Mouse (Mus musculus): ENCODE measurements around the gene Commd9. TPM values are rescaled to one million over a fixed set of nuclear protein-coding genes. Genes with fewer than 3 reads are reported as not detected.

Commd9 gene
- total RNA-seq, 2 experiments from 2014 or later = 47.8 to 48.1 TPM

- intact Hi-C loops (cut with DNase I) = loop anchor here (10.0 kb wide), 2 partner anchors 196 to 286 kb away; no protein-coding TSS in a partner anchor
- DNase-seq = no peak
These were observed 22.7 kb downstream of the Commd9 start for GRCm38 (mm10) chr2:101908773-101909172.

DNA sequence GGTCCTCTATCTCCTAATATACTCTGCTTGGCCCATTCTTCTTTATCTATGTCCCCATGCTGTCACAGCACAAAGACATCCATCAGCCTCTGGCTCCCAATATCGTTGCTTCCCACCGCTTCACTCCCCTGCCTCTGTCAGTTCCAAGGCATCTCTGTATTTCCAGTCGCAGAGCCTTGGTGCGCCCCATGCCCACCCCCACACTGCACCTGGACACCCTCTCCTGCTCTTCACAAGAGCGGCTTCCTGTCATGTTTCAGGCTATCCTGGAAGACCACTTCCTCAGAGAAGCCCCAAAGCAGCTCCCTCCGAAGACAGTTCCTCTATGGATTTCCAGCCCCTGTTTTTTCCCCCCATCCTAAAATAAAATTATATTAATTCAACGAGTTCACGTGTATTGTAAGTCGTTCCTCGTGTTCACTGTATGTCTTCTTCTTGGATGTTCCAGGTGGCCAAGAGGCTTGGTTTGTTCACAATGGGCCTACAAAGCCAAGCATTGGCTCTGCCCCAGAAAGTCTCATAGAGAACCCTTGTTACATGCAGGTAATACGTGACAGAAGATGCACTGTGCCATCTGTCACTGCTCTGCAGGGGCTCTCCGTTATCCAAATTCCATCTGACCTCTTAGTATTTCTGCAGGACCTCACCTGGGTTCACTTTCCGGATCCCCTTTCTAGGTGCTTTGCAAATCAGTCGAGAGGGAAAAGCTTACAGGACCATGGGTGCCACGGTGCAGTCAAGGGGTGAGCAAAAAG lies 23.5 kb downstream of the Commd9 start:
- DNase-seq = no peak
- intact Hi-C loops (cut with DNase I) = loop anchor here (10.0 kb wide), 2 partner anchors 195 to 285 kb away; no protein-coding TSS in a partner anchor

DNA sequence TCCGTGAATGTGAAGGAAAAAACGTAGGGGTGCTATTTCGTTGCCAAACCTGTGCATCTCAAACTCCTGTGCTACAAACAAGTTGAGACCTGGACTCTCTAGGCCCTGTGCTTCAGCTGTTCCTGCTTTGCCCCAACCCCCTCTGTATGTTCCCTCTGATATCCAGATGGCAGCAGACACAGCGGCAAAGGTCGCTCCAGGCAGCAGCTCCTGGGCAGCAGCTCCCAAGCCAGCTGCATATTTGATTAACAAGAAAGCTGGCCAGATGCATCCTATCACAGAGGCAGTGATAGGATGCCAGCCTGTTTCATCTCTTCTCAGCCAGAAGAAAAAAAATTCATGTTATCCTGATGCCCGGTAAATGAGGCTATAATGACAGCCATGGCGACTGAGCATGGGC lies 32.5 kb downstream of the Commd9 start:
- DNase-seq = no peak
- intact Hi-C loops (cut with DNase I) = no loop called here

DNA sequence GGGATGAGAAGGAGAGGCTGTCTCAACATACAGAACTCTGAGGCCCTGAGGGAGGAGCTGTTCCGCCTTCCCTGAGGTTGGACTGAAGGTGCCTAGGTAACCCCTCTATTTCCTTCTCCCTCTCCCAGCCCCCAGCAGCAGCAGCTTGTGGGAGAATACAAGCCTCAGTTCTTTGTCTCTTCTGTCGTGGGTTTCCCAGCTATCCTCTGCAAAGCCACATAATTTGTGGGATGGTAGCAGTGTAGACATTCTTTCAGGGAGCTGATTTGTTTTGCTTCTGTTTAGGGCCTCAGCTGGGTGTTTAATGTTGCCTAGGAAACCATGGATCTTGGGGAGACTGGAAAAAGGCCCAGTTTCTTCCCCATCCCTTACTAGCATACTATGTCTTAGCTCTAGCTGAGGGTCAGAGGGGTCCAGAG lies 34.1 kb downstream of the Commd9 start:
- no peak for DNase-seq
- intact Hi-C loops (cut with DNase I) = no loop called here

- no peak for DNase-seq
- intact Hi-C loops (cut with DNase I) = no loop called here
These were observed 36.3 kb downstream of the Commd9 start for GRCm38 (mm10) chr2:101922302-101922701.

DNA sequence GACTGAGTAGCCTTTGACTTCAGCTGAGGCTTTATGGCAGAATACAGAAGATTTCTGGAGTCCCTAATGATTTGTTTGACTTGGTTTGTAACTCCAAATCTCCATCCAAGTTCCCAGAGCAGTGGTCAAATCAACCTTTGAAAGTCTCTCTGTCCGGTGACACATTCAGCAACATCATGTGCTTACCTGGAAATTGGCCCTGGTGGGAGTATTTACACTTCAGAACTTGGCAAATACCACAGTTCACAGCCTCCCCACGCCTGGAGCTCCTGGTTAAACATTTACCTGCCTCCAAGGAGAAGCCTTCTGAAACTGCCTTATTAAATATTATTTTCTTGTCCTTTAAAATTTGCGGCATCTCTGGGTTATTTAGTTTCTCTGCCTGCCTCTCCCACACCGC lies 37.1 kb downstream of the Commd9 start:
- intact Hi-C loops (cut with DNase I) = no loop called here

GRCm38 (mm10) chr2:101925183-101925582 lies 39.1 kb downstream of the Commd9 start:
- DNase-seq = no peak
- intact Hi-C loops (cut with DNase I) = no loop called here

More for the DNA sequence above, 37.1 kb downstream of the Commd9 start:
- DNase-seq = no peak

DNA sequence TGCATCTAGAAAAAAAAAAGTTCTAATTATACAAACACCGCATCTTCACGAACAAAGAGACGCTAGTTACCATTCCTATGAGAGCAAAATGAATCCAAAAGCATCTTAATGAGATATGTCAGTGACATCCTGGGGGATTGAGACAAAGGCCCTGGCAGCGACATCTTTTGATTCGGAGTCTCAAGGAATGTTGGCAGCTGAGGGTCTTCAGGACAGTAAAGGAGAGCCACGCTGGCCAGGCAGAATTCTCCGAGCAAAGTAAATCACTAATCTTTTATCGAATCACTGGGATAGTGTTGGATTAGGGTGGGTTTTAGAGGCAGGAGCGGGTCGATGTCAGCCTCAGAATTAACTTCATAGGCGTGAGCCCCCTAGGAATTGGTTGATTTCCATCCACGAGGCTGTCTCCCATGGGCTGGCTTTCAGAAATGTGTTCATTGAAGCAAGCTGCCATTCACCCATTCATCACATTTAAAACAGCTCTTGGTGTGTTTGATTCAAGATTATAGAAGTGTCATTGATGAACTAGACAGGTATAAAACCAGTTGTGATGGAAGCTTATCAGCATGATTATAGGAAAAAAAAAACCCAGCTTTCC lies 39.6 kb downstream of the Commd9 start:
- no peak for DNase-seq
- intact Hi-C loops (cut with DNase I) = no loop called here

- intact Hi-C loops (cut with DNase I) = no loop called here
- DNase-seq = no peak
These were observed 46.3 kb downstream of the Commd9 start for GRCm38 (mm10) chr2:101932169-101932936.

DNA sequence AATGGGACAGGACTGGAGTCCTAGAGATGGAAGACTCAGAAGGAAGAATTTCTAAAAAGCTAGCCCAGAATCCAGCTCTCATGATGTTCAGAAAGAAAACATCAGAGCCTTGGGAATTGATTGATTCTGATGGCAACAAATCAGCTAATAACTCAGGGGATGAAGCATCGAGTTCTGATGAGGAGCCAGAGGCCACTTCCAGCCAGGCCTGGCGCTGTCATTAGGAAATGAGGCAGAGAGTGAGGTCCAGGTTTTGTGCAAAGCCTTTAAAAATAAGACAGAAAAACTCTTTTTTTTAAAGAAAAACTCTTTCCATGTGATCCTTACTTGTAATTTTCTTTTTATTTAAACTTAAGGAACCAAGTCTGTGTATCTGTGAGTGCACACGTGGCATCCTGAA lies 47.3 kb downstream of the Commd9 start:
- intact Hi-C loops (cut with DNase I) = no loop called here
- DNase-seq = no peak

DNA sequence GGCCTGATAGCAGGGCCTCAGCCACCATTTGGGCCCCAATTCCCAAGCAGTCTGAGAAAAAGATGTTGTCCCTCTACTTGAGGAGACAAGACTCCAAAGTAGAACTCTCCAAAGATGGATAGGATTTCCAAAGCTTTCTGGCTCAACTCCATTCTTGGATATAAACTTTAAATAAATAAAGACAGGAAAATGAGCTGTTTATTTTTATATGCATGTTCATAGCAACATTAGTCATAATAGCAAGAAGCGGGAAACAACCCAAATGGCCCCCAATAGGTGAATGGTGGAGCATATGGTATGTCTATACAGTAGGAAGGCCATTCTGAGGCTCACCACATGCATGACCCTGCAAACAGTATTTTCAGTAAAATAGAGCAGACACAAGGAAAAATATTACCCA lies 49.0 kb downstream of the Commd9 start:
- intact Hi-C loops (cut with DNase I) = no loop called here
- no peak for DNase-seq

DNA sequence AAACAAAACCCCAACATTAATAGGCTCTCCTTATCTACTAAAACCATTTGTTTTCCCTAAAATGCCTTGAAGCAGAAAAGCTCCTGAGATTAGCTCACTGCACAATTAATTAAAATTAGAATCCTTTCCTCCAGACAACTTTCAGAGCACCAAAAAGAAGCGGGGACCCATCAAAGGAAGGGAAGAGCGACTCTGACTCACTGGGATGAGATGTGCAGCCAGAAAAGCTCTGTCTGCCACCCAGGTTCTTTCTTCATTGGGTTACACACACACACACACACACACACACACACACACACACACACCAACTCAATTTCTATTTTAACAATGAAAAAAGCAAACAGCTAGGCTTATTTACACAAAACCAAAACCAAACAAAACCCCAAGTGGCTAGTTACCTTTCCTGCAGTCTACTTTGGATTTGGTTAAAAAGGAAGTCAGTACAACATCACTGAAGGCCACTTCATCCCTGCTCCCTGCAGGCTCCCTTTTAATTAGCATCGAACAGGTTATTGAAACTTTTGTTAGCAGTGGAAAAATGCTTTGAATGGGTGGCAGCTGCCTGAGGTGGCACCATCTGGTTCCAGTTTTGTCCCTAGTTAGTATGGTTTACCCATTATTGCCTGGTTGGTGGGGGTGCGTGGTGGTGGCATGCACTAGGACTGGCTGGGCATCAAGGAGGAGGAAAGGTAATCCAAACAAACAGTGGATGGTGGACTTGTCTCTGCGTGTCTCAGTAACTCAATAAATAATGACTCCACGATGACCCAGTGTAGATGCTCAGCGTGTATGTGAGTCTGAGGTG lies 64.9 kb downstream of the Commd9 start:
- intact Hi-C loops (cut with DNase I) = no loop called here
- no peak for DNase-seq

Other genes with a start within 250 kb of the Commd9 start
- gene Rag1, start 236.7 kb upstream of the Commd9 start, total RNA-seq (2021) = under 1 TPM; 0.42 to 0.44 TPM
- gene B230118H07Rik, start 236.7 kb upstream of the Commd9 start, total RNA-seq (2021) = 10 to 100 TPM; 21.1 to 24.9 TPM
- gene Traf6, start 207.8 kb upstream of the Commd9 start, total RNA-seq (2021) = 10 to 100 TPM; 13.9 to 17.7 TPM
- 1 to 10 TPM; 3.0 to 5.3 TPM for gene Prr5l, start 3.2 kb upstream of the Commd9 start, total RNA-seq (2021)

Data from left cerebral cortex, postnatal 4 days (tissue).